Mouse (Mus musculus) effector memory CD4-positive, alpha-beta T cell, adult 7 months (primary cell): ENCODE results near the gene Fkbp8. TPM values are rescaled to one million over a fixed set of nuclear protein-coding genes. Genes with fewer than 3 reads are reported as not detected.

Source experiments
- polyA plus RNA-seq: library from polyadenylated mRNA; unstranded; fragments of 100-300 nt; shearing (Covaris generic); gene quantifications from one replicate; pipeline ENCODE4 v1.2.1, GENCODE M21; 2017

Gene Fkbp8
- polyA plus RNA-seq, result 378 TPM

GRCm38 (mm10) chr8:70527512-70528181, at the start of gene Fkbp8, which contains the start of gene Kxd1:
Fkbp8 (plus strand) TSS chr8:70527724.
Kxd1 (minus strand) TSS chr8:70527956.

GRCm38 (mm10) chr8:70486941-70487520, 40.5 kb upstream of the Fkbp8 start, which contains the start of gene Tmem59l:
Tmem59l (minus strand) TSS chr8:70487358.

GRCm38 (mm10) chr8:70492664-70493640, 34.6 kb upstream of the Fkbp8 start, which contains the start of gene Crlf1:
Crlf1 (plus strand) TSS chr8:70493158.

GRCm38 (mm10) chr8:70506328-70507026, 21.0 kb upstream of the Fkbp8 start, which contains the start of gene Rex1bd:
Rex1bd (minus strand) TSS chr8:70506752.

GRCm38 (mm10) chr8:70510228-70510915, 17.2 kb upstream of the Fkbp8 start, which contains the start of gene Uba52:
Uba52 (minus strand) TSS chr8:70510801.

GRCm38 (mm10) chr8:70539077-70539813, 11.7 kb downstream of the Fkbp8 start, which contains the start of gene Ell:
Ell (plus strand) TSS chr8:70539457.

Other genes starting within 250 kb of the Fkbp8 start
- 0.74 TPM for gene Homer3, start 244.9 kb upstream of the Fkbp8 start, polyA plus RNA-seq
- gene Ddx49, start 225.2 kb upstream of the Fkbp8 start, polyA plus RNA-seq, result 44.5 TPM
- 268 TPM for gene Cope, start 225.2 kb upstream of the Fkbp8 start, polyA plus RNA-seq
- gene Cers1, start 211.9 kb upstream of the Fkbp8 start, polyA plus RNA-seq, result 0.16 TPM
- gene Gdf1, start 197.9 kb upstream of the Fkbp8 start, polyA plus RNA-seq, result 0.52 TPM
- 68.5 TPM for gene Upf1, start 174.4 kb upstream of the Fkbp8 start, polyA plus RNA-seq
- gene Comp, start 154.2 kb upstream of the Fkbp8 start, polyA plus RNA-seq, result 2.8 TPM
- gene Crtc1, start 88.1 kb upstream of the Fkbp8 start, polyA plus RNA-seq, result 7.0 TPM
- gene Klhl26, start 50.8 kb upstream of the Fkbp8 start, polyA plus RNA-seq, result 9.9 TPM
- not detected for gene Tmem59l, start 40.4 kb upstream of the Fkbp8 start, polyA plus RNA-seq
- not detected for gene Crlf1, start 34.6 kb upstream of the Fkbp8 start, polyA plus RNA-seq
- 57.8 TPM for gene Rex1bd, start 21.0 kb upstream of the Fkbp8 start, polyA plus RNA-seq
- 1,269 TPM for gene Uba52, start 16.9 kb upstream of the Fkbp8 start, polyA plus RNA-seq
- 64.6 TPM for gene Kxd1, start 232 bp downstream of the Fkbp8 start, polyA plus RNA-seq
- gene Ell, start 11.7 kb downstream of the Fkbp8 start, polyA plus RNA-seq, result 38.5 TPM
- 93.3 TPM for gene Isyna1, start 66.6 kb downstream of the Fkbp8 start, polyA plus RNA-seq
- gene Ssbp4, start 81.1 kb downstream of the Fkbp8 start, polyA plus RNA-seq, result 148 TPM
- gene Lrrc25, start 88.4 kb downstream of the Fkbp8 start, polyA plus RNA-seq, result not detected
- not detected for gene Gdf15, start 104.7 kb downstream of the Fkbp8 start, polyA plus RNA-seq
- gene Pgpep1, start 132.7 kb downstream of the Fkbp8 start, polyA plus RNA-seq, result 0.79 TPM
- 249 TPM for gene Lsm4, start 145.5 kb downstream of the Fkbp8 start, polyA plus RNA-seq
- 1,865 TPM for gene Jund, start 171.2 kb downstream of the Fkbp8 start, polyA plus RNA-seq
- gene Iqcn, start 175.7 kb downstream of the Fkbp8 start, polyA plus RNA-seq, result 0.22 TPM
- not detected for gene Gm3336, start 190.8 kb downstream of the Fkbp8 start, polyA plus RNA-seq
- gene Pde4c, start 196.0 kb downstream of the Fkbp8 start, polyA plus RNA-seq, result 0.24 TPM
- gene Rab3a, start 227.0 kb downstream of the Fkbp8 start, polyA plus RNA-seq, result 1.1 TPM
- 34.0 TPM for gene Mpv17l2, start 233.2 kb downstream of the Fkbp8 start, polyA plus RNA-seq
- gene Pik3r2, start 249.0 kb downstream of the Fkbp8 start, polyA plus RNA-seq, result 14.5 TPM